Mouse (Mus musculus): ENCODE data around the gene Map7d1.

GRCm38 (mm10) chr4:126291196-126291595, 35.1 kb upstream of the Map7d1 start:
- TF ChIP-seq POLR2A (IDR thresholded peaks at IDR 0.05; ENCODE audit: low read depth, low read length), result no peak
- TF ChIP-seq CTCF (IDR thresholded peaks at IDR 0.05; ENCODE audit: extremely low read depth, insufficient read depth, insufficient read length, insufficient replicate concordance), result no peak
